Mouse (Mus musculus) adrenal gland, adult (tissue): Measurements from ENCODE around the gene 2810021J22Rik.

Source experiments
- DNase-seq, 2 experiments: peaks; one replicate each; pipeline ENCODE4 v3.0.0; 2022 to 2023; ENCODE audit warnings: low spot score in 1 of 2; ENCODE audit not compliant: inconsistent age in 2 of 2

2810021J22Rik gene

DNA sequence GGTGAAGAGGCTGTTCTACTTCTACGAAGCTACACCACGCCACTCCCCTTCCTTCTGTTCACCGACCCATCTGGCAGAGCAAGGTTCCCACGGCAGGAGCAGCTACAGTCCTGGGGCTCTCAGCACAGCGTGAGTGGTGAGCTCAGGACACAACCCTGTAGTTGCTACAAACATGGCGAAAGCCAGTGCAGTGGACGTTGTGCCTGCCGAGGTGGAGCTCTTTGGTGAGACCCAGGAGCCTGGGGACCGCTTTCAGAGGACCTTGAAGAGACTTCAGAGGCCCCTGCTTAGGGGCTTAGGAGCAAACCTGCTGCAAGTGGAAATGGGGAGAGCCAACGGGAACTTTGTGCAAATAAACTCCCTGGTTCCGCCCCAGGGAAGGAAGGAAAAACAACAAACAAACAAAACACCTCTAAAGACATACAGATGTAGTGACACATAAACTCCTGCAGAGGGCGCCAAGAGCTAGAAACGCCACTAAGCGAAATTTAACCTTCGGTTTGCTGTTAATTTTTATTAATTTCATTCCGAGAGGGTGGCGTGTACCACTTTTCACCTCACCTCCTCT is 47.5 kb downstream of the 2810021J22Rik start:
- peak in 1 of 2 experiments; percentile 65 for DNase-seq

DNA sequence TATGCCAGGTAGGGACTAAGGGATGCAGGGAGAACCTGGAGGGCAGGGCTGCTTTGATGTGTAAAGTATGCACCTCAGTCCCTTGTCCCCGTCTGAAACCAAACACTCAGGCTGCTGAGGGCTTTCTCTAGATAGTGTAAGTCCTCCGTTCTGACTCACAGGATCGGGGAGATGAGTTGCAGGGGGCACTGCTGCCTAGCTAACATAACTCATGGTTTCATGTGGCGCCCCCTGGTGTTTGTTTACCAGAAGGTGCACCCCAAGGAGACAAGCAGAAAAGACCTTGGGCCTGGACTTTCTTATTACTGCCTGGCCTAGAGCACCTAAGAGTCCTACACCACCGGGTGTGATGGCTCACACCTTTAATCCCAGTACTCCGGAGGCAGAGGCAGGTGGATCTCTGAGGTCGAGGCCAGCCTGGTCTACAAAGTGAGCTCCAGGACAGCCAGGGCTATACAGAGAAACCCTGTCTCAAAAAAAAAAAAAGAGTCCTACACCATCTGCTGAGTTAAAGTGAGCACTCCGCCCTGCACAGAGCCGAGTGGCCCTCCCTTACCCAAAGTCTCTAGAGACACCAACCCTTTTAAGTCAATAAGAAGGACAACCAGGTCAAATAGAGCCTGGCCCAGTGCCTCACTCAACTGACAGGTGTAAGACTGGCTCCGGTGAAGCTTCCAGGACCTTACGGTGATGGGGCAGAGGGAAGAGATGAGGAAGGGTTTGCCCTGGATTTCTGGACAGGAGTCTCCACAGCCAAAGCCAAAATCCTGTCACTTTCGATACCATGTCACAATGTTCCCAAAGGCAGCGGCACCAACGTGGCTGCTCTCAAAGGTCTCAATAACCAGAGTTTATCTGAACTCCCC is 50.1 kb downstream of the 2810021J22Rik start:
- DNase-seq = peak; percentile 50 to 74

DNA sequence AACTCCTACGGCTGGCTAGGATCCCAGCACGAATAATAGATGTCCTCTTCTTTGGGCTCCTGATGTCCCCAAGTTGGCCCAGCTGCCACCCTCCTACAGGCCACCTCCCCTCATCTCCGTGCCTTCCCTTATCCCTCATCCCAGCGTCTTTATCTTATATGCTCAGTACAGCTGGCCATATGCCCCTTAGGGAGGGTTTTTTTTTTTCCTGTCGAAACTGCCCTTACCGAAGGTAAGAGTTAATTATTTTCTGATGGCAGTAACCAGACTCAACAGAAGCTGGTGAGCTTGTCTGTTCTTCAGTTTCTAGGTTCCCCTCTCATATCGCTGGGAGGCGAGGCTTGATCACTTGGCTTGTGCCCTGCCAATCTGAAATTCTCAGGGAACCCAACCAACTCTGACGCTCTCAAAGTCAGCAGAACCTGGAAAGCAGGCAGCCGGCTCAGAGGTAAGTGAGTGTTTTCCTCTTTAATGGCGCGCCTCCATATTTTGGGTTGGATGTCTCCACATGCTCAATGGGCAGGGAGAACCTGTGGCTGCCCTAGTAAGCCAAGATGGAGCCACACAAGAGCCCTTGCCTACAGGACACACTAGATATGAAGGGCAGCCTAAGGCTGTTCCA is 50.8 kb downstream of the 2810021J22Rik start, which contains the start of gene Btnl10:
Btnl10 (plus strand) TSS at position 164 of the 622 bp plus-strand sequence.
- no peak for DNase-seq

DNA sequence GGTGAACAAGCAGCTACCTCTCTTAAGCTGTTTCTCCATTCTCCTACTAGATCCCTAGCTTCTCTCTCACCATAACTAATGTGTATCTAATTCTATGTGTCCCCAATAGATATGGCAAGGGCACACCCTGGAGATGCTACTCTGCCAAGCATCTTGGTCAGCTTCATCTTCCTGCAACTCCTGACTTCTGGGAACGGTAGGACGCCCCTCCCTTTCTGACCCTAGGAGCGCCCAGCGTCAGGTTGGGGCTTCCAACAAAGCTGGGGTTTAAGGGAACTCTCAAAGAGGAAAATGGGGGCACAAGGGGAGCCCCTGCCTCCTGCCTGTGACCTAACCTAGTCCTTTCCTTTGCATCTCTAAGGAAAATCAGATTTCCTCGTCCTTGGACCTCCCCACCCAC is 51.7 kb downstream of the 2810021J22Rik start:
- DNase-seq = no peak

DNA sequence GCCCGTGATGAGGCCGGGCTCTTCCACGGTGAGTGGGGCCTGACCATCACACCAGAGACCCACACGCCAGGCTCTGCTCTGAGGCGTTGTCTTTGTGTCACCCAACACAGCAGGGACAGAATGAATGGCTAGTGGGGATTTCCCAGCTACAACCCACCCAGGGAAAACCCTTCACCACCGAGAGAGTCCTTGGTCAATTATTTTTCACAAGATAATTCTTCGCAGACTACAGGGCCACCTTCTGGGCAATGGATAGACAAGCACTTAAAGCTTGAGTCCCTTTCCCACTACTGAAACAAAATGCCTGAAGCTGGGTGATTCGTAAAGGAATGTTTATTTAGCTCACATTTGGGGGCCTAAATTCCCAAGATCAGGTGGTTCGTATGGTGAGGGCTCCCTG is 55.4 kb downstream of the 2810021J22Rik start:
- DNase-seq = no peak

DNA sequence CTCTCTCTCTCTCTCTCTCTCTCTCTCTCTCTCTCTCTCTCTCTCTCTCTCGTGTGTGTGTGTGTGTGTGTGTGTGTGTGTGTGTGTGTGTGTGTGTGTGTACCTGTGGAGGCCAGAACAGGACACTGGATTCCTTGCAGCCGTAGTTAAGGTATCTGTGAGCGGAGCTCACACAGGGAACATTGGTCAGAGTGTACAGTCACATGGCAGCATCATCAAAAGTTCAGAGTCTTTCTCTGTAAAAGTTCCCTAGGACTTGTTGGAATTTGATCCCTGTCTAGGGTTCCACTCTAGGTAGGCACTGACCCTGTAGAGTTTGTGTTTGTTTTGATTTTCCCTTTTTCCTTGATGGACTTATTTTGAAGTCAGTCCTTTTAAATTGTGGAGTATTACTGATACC is 59.6 kb downstream of the 2810021J22Rik start:
- no peak for DNase-seq

DNA sequence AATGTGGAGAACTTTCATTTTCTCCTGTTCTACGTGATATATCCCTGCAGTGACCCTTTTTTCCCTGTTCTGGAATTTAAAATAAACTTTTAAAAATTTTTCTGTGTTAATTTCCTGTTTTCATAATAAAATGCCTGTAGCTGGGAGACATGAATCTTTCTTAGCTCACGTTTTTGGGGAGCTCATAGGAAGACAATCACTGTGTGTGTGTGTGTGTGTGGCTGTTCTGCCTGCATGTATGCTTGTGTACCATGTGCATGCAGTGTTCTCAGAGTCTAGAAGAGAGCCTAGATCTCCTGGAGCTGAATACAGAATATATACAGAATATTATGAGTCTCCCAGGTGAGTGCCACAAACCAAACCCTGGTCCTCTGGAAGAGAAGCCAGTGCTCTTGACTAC is 60.0 kb downstream of the 2810021J22Rik start:
- DNase-seq = no peak

DNA sequence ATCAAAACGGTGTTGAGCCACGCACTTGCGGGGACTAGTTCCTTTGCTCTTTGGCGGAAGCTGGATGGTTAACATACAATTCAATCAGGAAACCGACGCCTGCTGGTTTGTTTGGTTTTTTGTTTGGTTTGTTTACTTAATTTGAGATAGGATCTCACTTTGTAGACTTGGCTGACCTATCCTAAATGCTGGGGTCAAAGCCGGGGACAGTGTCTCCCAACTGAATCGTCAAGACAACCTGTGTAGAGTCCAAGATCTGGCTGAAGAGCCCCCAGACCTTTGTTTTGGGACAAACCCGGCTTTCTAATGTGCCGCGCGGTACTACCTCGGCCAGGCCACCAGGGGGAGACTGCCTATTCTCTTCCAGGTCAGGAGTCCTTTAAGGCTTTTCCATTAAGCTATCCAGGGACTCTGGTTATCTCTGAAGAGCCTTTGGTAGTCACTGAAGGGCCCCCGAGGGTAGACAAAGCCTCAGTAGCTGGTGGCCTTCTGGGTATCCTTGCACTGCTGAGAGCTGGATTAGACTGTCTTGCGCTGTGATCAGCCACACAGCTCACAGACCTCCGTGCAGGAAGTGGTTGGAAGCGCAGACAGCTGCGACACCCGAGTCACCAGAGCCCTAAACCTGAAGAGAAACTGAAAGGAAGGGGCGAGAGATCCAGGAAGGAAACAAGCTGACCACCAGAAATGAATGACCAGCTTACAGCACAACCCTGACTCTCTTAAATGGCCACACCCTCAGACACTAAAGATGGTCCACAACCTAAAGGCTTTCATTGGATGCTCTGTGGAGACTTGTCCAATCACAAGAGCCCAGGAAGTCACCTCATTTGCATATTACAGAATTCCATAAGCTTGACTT is 61.0 kb downstream of the 2810021J22Rik start:
- peak; percentile 53 to 82 for DNase-seq

DNA sequence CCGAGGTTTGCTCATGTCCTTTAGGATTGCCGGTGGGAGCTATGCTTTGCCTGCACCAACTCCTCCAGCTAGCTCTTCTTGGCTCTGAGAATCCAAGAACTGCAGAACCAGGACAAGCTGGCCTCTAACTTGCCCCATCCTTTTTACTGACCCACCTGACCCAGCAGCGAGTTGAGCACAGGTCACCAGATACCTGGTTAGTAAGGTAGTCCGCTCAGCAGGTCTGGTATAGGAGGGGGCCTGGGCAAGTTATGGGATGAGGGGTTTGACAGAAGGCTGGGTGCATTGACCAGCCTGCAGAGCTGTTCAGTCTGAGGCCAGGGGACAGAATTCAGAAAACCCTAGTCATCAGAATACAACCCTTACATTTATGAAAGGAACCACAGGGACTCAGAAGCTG is 62.0 kb downstream of the 2810021J22Rik start:
- DNase-seq = no peak

DNA sequence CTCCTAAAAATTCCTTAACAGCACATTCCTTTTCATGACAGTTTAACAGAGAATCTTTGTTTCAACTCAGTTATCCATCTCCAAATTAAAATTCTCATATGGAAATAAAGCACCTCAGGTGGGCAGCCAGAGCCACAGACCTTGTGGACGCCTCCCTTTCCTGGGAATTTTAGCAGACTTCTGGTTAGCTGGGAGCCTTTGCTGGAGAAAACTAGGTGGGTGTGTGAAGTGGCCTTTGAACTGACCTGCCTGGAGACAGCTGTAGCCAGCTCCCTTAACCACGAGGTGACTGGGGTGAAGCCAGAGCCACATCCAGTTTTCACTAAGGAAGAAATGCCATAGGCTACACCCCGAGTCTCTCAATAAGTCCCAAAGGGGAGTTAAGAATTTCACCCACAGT is 62.6 kb downstream of the 2810021J22Rik start:
- DNase-seq = no peak

DNA sequence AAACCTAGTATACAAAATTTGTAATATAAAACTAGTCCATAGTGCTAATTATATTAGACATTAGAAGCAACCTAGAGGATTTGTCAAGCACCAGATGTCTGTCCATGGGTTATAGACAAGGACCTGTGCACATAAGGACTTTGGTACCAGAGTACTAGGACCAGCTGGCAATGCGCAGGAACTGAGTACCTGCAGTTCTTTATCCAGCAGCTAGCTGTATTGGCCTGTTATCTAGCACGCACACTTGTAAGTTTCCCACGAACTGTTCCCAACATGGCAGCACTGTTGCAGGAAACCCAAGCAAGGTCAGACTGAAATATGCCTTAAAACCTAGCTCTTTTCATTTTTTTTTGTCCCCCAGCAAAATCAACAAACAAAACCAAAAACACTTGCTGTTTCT is 63.2 kb downstream of the 2810021J22Rik start:
- DNase-seq = no peak

DNA sequence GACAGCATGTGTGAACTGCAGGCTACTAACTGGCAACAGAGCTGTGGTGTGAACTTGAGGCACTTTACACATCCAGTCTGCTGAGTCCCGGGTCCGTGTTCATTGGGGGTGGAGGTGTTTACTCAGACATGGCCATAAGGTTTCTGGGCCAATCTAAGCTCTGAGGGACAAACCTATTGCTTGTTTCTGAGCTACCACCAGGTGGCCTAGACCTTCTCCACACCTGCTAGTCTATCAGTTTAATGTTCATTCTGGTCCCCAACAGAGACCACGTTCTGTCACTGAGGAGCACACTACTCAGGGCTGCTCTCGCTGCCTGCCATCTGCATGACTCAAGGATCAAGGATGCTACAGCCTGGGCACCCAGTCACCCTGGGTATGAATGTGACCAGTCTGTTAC is 64.6 kb downstream of the 2810021J22Rik start:
- no peak for DNase-seq
